Comparison of ENCODE assay signal across 25 mouse cellular contexts in the genomic region with DNA sequence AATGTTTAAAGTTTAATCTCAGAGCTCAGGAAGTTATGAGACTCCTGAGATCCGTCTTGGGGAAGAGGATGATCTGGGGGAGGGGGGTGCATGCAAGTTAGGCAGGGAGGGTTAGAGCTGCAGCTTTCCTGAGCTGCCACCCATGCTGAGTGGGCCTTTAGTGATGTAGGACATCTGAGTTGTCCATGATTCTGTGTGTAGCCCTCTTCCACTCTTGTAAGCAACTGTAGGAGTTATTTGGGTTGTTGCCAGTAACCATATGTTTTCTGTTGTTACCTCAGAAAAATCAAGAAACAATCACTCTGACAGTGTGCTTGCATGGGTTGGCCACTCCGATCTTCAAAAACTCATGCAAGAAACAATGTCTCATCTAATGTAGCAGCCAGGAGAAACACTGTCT.
"Had no signal": no experiment of that assay in that cellular context is flagged by ENCODE, and none has a peak within 500 bp of the region (broad histone marks: within the 10 kb centered on the region; RNA-seq: fewer than 3 reads in every experiment).

No protein-coding gene starts in this region.

- H3K27ac ChIP-seq: hindbrain, postnatal 0 days; layer of hippocampus, adult 2 months; limb, embryonic 10.5 days; limb, embryonic 13.5 days; liver, embryonic 12.5 days; liver, embryonic 15.5 days; midbrain, embryonic 12.5 days; midbrain, embryonic 15.5 days; neural tube, embryonic 12.5 days; neural tube, embryonic 15.5 days; stomach, postnatal 0 days had no signal

- DNase-seq: kidney, adult 18-20 months; kidney, postnatal 10 days; layer of hippocampus, adult 9-11 months; liver; lung, adult 18-20 months; lung, postnatal 36 days; right cerebral cortex, adult 18-20 months; right cerebral cortex, postnatal 14 days; right cerebral cortex, postnatal 4 days; thymus, adult 2 months; thymus, postnatal 14 days; thymus, postnatal 4 days had no signal

- H3K9ac ChIP-seq: limb, embryonic 13.5 days; liver, embryonic 12.5 days; liver, embryonic 15.5 days; midbrain, embryonic 12.5 days; midbrain, embryonic 15.5 days; neural tube, embryonic 12.5 days; neural tube, embryonic 15.5 days had no signal

- H3K36me3 ChIP-seq: limb, embryonic 10.5 days; limb, embryonic 13.5 days; liver, embryonic 12.5 days; liver, embryonic 15.5 days; midbrain, embryonic 12.5 days; midbrain, embryonic 15.5 days; neural tube, embryonic 12.5 days; neural tube, embryonic 15.5 days had no signal

- H3K27me3 ChIP-seq: limb, embryonic 13.5 days; liver, embryonic 12.5 days; liver, embryonic 15.5 days; midbrain, embryonic 12.5 days; midbrain, embryonic 15.5 days; neural tube, embryonic 12.5 days; neural tube, embryonic 15.5 days had no signal

- H3K4me1 ChIP-seq: limb, embryonic 10.5 days; liver, embryonic 12.5 days; liver, embryonic 15.5 days; neural tube, embryonic 12.5 days had no signal

- ATAC-seq: hindbrain, postnatal 0 days; inflammation-experienced regulatory T-cells, adult 6 months; liver, embryonic 12.5 days; midbrain, embryonic 15.5 days had no signal

- H3K4me2 ChIP-seq: limb, embryonic 13.5 days; liver, embryonic 12.5 days; liver, embryonic 15.5 days; midbrain, embryonic 12.5 days; midbrain, embryonic 15.5 days; neural tube, embryonic 12.5 days; neural tube, embryonic 15.5 days had no signal

- H3K9me3 ChIP-seq: limb, embryonic 10.5 days; limb, embryonic 13.5 days; liver, embryonic 12.5 days; liver, embryonic 15.5 days; midbrain, embryonic 12.5 days; midbrain, embryonic 15.5 days; neural tube, embryonic 12.5 days; neural tube, embryonic 15.5 days had no signal

- H3K4me3 ChIP-seq: layer of hippocampus, adult 2 months; limb, embryonic 10.5 days; limb, embryonic 13.5 days; liver, embryonic 12.5 days; liver, embryonic 15.5 days; megakaryocyte, embryonic 14.5 days; midbrain, embryonic 12.5 days; midbrain, embryonic 15.5 days; neural tube, embryonic 12.5 days; neural tube, embryonic 15.5 days had no signal
